Mouse (Mus musculus) v-Abl transformed pro-B cells (cell line): ENCODE measurements around the gene Gm15217.

ENCODE experiments used
- in situ Hi-C, 2 experiments: fragments of 400-800 bp; cut with MboI; formaldehyde crosslinking; loops; one replicate each; pipeline ENCODE4 v1.15.1; 2025; ENCODE audit not compliant: unreplicated experiment in 2 of 2

Gene Gm15217

DNA sequence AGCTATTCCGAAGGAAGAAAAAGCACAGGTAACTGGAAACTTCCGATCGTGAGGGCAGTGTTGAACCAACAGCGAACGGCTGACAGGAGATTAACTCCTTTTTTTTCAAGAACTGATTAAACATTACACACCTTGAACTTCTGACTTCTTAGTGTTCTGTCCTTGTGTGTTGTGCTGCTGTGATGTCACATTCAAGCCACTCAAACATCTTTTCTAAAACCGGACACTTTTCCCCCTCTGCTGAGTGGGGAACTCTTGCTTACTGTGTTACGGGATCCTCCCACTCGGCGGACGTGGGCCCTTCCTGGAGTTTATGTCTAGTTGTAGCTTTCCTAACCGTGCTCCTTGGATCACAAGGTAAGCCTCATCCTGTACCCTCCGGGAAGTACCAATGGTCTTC lies at the start of gene Gm15217:
TSS of gene Gm15217 (plus strand) at position 130 of the 400 bp plus-strand sequence.
- in situ Hi-C loops = no loop called here

DNA sequence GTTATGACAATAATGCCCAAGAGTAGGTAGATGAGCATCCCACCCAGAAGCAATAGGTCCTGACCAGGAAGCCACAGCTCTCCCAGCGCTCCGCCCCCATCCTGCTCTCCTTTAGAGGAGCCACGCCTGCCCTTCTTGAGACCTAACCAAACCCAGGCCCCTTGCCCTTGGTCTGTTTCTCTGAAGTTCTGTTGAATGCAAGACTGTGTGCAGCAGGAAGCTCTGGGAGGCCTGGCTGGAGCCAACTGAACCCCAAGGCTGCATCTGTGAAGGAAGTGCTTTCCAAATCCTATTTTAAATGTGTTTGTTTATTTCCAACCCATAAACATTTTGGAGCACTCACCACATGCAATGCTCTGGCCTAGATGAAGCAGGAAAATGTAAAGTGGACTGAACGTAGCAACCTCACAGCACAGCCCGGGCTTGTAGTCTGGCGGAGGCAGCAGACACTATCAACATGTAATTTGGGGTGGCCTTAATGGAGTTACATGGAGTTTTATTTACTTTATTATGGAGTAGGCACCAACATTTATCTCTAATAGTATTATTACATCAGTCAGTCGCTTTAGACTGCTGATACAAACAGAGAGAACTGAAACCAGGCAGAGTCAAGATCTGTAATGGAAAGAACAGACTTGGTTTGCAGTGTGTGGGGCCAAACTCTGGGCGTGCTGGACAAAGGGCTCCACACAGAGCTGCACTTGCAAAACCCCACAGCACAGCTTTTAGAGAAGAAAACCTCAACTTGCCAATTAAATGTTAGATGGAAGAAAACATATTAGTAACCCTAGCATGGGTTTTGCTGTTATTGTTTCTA lies 45.6 kb upstream of the Gm15217 start:
- in situ Hi-C loops = no loop called here

GRCm38 (mm10) chr14:46338801-46339200 lies 40.4 kb upstream of the Gm15217 start:
- in situ Hi-C loops = no loop called here

DNA sequence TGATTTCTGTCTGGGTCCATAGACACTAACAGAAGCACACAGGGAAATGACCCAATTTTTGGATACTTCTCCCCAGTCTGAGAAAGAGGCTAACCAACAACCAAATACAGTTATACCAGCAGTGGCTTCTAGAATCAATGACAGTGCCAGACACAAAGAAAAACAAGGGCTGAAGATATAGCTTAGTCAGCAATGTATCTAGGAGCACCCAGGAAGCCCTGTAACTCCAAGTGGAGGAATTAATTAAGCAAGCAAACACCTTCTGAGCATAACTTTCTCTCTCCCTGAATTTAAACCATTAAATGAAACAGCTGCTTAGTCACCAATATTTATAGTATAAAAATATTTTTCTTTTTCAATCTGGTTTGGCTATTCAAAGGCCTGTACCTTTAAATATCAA lies 34.5 kb upstream of the Gm15217 start:
- in situ Hi-C loops = no loop called here

GRCm38 (mm10) chr14:46357286-46357685 lies 21.9 kb upstream of the Gm15217 start:
- in situ Hi-C loops = no loop called here

DNA sequence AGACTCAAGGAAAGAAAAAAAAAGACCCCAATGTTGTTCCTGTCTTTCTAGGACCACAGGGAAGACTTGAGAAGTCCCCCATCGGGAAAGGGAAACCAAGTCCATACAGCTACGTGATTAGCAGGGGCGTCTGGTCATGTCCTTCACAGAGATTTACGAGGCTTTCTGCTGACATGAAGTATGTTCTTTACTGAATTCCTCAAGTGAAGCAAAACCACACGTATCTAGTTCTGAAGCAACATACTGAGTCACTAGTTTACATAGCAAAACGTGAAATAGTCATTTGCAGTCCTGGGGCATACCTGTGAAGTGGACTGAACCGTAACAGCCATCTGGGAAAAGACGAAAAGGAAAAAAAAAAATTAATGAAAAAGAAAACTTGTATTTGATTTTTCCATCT lies 21.5 kb upstream of the Gm15217 start:
- in situ Hi-C loops = no loop called here

DNA sequence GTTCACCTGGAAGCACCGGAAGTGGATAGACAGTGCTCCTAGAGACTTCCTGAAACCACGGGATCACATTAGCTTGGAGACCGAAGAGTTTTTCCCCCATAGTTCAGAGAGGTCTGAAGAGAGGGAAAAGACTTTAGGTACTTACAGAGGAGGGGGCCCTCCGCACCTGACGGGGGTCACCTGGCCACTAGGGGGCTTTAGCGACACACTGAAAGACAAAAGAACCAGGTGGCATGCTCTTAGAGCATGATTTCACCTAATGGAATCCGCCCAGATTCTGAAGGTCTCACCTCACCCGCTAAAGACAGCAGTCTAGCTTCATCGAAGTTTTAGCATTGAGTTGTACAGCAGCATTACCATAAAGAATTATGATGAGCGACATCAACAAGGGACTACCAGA lies 16.0 kb upstream of the Gm15217 start:
- in situ Hi-C loops = no loop called here

- in situ Hi-C loops = no loop called here
These were observed 6.8 kb upstream of the Gm15217 start for GRCm38 (mm10) chr14:46372452-46372851.

DNA sequence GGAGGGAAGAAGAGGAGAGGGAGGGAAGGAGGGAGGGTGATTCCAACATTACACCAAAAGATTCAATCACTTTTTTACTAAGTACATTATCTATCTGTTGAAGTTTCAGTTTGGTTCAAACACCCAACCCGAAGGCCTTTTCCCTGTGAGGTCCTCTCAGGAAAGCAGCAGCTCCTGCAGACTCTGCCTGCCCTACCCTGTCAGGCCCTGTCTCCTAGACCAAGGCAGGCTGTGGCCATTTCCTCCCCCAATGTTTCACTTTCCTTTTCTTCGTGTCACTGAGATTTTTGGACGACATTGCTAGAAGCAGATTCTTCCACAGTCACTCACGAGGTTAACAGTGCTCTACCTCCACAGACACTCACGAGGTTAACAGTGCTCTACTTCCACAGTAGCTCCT lies 3.4 kb upstream of the Gm15217 start:
- in situ Hi-C loops = no loop called here

GRCm38 (mm10) chr14:46380286-46380721 lies 1.1 kb downstream of the Gm15217 start:
- in situ Hi-C loops = no loop called here

GRCm38 (mm10) chr14:46381457-46381856 lies 2.2 kb downstream of the Gm15217 start:
- in situ Hi-C loops = no loop called here

DNA sequence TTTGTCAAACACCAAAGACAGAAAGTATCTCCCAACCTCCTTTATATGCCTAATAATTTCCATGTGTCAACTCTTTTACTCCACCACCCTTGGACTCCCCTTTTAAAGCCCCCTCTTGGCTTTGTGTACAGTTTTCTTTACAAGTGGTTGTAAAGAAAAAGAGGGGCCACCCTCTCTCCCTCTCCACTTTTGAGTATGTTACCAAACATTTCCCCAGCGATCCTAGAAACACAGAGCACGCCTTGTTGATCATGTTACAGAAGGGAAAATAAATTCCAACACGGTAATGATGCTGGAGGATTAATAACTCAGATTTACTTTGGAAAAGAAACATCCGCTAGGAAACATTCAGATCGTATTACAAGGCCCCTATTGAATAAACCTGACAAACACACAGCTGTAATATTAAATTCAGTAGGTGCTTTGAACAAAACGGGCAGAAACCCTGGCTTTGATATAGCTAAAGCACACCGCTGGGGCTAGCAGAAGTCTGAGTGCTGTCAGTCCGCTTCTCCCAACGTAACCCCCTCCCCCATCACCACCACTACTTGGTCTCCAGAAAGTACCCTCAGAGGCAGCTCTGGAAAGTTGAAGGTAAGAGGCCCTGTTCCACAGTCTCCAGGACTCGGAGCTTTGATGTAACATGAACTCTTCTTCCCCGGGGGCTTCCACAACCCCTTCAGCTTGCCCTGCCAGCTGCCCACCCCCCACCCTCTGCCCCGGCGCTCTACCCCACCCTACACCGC lies 5.9 kb downstream of the Gm15217 start:
- in situ Hi-C loops = no loop called here

DNA sequence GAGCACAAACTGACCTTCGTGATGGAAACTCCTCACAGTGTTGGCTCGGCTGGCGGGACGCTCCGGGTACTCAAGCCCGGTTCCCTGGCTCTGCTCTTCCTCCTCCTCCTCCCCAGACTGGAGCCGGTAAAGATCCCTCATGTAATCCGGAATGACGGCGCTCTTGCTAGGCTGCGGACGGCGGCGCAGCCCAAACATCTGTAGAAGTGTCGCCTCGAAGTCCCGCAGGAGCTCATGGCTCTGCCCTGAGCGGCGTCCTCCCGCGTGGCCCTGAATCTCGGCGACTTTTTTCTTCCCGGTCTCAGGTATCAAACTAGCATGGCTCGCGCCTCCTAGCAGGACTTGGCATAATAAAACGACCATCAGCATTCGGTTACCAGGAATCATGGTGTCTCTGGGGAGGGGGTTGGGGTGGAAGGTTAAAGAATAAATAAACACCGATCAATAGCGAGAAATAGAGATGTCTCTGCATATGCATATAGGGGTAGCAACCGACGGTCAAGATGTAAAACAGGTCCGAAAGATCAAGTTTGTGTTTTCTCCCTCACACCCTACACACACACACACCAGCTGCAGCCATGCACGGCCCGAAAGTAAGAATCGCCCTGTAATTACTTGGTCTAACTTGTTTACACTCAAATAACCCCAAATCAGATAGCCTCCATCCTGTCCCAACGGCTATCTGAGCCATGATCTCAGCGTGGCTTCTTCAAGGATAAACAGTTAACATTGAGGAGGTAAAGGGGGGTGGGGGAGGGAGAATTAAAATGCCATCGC lies 6.7 kb downstream of the Gm15217 start:
- in situ Hi-C loops = no loop called here

- in situ Hi-C loops = no loop called here
These were observed 7.5 kb downstream of the Gm15217 start for GRCm38 (mm10) chr14:46386478-46387356.

DNA sequence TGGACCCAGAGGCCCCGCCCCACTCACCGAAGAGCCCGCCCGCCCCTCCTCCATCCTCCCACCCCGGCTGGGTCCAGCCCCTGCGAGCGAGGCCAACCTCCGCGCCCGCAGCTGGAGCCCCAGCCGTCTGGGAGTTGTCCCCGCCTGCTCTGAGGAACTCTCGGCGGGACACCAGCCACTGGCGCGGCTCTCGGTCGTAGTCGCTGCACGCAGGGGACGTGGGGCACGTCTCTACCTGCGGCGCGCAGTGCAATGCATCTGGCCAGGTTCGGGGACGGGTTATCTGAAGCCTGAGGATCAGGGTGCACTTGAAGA lies 8.1 kb downstream of the Gm15217 start:
- in situ Hi-C loops = no loop called here

- in situ Hi-C loops = no loop called here
These were observed 8.7 kb downstream of the Gm15217 start for GRCm38 (mm10) chr14:46387821-46388481.

DNA sequence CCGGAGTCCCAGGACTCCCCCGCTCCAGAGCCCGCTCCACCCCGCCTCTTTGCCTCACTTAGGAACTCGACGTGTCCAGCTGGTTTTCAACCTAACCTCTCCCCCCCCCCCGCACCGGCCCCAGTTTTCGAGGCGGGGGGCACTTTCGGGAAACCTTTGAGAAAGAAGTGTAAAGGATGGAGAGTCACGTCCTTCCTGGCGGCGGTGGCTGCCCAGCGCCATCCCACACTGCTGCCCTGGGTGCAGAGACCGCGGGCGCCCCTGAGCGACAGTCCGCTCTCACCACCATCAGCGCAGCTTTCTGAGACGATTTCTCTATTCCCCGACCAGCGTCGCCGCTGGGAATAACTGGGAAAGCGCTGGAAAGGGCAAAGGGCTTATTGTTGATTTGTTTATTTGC lies 9.4 kb downstream of the Gm15217 start:
- in situ Hi-C loops = no loop called here

- in situ Hi-C loops = no loop called here
These were observed 10.4 kb downstream of the Gm15217 start for GRCm38 (mm10) chr14:46389438-46390248.

GRCm38 (mm10) chr14:46390249-46390775 lies 11.1 kb downstream of the Gm15217 start, which contains the start of gene Bmp4:
Gene Bmp4 (minus strand): TSS chr14:46390669.
- in situ Hi-C loops = no loop called here
